Mouse (Mus musculus): Measurements from ENCODE around the gene Pdk2.
"Not testable (repeated sequence)": the region's sequence is repeated elsewhere in the genome, so short reads cannot be mapped to it uniquely, and the experiment has no call there.

The Pdk2 gene

DNA sequence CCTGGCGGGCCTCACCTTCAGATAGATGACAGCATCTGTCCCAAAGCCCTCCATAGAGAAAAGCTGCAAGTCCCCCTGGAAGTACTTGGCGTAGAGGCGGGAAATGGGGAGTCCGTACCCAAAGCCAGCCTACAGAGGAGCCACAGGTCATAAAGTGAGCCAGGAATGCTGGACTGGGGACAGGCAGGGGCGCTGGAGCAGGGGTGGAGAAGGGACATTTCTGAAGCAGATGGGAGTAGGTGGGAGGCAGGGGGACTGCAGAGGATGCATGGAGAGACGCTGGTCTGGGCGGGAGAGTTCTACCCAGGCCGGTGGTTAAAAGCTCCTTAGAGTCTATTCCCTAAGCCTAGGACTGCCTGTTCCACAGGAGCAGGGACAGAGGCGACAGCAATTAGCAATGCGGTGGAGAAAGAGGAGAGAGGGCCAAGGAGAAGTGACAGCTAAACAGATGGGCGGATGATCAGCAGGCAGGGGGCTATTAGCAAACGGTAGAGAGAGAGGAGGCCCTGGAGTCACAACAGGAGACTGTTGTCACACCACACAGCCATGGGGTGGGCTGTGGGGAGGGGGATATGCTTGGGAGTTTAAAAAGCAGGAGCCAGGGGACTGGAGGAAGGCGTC lies 13.2 kb downstream of the Pdk2 start:
- in situ Hi-C loops (cut with MseI, MboI) = no loop called here

DNA sequence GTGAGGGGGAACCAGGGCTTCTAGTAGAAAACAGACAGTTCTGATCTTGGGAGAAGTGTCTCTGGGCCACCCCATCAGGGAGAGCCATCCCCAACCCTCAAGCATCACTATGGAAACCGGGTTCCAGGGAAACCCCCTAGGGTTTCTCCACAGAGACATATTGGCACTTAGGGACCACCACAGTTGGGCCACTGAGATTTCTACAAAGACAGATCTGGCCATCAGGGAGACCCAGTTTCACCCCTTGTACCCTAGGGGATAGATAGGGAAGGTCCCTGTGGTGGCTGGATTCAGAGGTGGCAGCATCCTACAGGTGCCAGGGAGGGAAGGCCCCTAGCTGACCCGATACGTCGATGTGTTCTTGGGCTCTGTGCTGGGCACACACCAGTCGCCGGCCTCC lies 14.3 kb downstream of the Pdk2 start:
- in situ Hi-C loops (cut with MseI, MboI) = no loop called here

DNA sequence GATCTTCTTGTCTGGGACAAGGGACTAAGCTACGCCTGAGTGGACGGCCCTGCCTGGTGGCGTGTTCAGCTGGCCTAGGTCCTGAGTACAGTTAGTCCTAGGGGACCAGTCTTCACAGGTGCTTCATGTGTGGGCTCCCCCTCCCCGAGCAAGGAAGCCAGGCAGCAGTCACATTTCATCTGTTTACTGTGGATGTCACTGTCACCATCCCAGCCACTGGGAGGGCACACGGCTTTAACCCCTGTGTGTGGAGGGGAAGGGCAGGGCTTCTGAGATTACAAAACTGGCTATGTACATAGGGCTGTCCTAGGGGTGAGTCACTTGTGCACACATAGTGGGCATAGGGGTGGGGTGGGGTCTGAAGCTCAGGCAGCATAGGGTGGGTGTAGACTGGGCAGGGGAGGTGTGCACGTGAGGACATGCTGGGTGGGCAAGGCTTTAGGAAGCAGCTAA lies 15.0 kb downstream of the Pdk2 start:
- in situ Hi-C loops (cut with MseI, MboI) = no loop called here

DNA sequence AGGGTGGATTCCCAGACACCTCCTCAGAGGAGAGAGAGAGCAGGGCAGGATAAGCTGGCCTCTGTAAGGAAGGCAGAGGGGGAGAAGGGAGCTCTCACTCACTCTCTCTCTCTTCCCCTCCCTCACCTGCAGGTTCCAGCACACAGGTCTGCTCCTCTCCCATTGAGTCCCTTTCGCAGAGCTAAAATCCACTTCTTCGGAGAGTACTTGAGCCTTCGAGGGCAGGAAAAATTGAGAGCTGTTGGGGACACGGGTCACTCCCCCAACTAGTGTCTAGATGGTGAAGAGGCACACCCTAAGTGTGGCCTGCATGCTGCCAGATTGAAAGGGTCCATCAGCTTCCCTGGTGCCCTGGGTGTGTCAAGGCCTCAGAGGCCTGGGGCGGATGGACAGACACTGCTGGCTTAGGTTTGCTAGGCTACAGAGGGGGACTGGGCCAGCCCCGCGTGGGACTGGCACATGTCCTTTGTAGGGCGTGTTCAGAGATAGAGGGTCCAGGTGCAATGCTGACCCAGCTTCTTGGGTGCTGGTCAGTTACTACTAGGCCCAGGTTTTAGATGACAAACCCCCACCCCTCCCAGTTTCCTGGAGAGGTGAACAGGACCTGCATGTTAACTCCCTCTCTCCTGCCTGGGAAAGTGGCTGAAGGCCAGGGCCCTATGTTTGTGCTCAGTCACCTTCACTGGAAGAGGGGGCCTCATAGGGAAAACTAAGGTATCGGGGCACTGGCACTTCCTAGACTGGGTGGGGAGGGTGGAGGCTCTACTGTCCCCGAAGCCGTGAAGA lies 15.7 kb downstream of the Pdk2 start:
- in situ Hi-C loops (cut with MseI, MboI) = no loop called here

DNA sequence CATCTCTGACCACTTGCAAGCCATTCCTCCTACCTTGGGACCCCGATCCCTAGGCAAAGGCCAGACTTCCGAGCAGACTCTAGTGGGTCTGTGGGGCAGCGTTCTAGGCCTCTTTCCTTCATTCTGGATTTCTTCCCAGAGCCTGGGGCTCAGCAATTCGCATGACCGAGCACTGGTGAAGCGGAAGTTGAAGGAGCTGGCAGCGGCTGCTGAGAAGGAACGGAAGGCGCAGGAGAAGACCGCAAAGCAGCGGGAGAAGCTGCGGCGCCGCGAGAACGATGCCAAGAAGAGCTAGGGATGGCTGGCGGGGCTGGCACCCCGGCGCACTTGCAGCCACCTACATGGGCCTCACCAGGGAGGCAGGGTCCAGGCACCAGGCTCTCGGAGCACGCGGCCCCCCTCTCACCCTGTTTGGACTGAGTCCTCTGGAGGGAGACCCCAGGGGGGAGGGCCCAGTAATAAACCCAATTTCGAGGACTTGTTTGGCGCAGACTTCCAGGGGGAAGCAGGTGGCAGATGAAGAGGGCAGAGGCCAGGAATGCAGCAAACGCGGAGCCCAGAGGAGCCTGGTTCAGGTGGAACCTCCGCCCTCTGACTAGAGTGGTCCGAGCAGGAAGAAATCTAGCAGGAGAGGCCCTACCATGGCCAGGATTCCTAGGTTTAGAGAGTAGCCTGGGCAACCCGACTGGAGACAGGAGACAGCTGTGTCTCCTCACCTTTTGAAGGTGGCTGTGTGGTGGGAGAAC lies 16.5 kb downstream of the Pdk2 start:
- in situ Hi-C loops (cut with MseI, MboI) = no loop called here

DNA sequence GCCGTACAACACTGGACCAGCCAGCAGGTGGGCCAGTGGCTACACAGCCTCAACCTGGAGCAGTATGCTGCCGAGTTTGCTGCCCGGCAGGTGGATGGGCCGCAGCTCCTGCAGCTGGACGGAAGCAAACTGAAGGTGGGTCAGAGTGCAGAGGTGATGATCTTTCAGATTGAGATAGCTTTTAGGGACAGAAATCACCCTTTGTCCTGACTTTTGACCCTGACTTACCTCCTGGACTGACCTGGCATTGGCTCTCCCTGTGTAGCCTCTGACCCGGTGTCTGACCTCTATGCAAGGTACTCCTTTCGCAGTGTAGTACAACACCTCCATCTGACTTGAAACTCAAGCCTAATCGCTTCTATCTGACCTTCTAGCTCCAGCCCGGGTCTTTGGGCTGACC lies 17.7 kb downstream of the Pdk2 start:
- in situ Hi-C loops (cut with MseI, MboI) = no loop called here

DNA sequence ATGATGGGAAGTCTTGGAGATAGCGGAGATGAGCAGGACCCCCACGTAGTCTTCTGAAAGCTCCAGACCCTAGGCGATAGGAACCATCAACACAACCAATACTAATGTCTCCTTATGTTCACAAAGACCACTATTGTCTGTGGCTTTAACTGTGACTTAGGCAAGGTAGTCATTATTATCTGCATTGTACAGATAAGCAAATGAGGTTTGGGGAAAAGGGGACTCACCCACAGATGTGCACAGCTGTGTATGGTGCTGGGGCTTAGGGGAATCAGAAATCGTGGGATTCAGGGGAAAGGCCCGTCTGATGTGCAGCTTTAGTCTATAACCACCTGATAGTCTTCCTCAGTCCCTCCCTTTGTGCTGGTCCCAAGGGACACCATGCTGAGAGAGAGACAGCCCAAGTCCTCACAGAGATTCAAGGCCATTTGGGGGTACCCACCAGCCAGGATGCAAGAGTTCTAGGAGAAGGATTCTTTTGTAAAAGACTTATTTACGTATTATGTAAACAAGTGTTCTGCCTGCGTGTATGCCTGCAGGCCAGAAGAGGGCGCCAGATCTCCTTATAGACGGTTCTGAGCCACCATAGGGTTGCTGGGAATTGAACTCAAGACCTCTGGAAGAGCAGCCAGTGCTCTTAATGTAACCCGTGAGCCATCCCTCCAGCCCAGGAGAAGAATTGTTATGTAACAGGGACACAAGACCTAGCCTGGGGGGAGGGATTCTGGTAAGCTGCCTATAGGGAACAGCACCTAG lies 18.7 kb downstream of the Pdk2 start:
- in situ Hi-C loops (cut with MseI, MboI) = no loop called here

DNA sequence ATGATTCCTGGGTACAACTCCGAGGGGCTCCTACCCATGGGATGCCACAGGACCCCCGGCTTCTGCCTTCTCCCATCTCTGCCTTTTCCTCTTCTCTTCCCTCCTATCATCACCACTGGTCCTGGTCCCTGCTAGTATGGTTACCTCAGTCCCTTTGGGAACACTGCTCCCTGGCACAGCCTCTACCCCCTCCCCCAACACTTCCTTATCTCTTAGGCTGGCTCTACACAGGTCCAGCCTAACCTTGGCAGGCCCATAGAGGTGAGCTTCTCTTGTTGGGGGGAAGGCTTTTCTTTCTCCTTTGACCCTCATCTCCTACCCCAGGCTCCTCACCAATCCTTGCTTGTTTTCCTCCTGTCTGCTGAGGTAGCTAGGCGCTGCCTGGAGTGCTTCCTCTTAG lies 25.7 kb downstream of the Pdk2 start:
- in situ Hi-C loops (cut with MseI, MboI) = no loop called here

DNA sequence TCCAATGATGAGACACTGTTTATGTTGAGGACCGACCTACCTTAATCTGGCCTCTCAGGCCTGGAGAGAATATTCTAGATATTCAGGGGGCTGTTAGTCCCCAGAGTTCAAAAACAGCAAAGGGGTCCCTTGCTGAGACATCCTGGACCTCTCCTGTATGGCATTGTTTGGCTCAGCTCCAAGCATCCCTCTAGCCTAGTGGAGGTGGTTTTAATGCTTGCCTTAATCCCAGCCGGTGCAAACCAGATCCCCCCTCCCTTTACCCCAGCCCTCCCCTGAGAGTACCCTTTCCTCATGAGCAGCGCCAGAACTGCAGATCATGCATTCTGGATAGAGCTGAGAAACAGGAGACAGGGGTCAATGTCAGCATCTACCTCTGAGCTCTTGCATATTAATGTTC lies 28.7 kb downstream of the Pdk2 start:
- in situ Hi-C loops (cut with MseI, MboI) = no loop called here

DNA sequence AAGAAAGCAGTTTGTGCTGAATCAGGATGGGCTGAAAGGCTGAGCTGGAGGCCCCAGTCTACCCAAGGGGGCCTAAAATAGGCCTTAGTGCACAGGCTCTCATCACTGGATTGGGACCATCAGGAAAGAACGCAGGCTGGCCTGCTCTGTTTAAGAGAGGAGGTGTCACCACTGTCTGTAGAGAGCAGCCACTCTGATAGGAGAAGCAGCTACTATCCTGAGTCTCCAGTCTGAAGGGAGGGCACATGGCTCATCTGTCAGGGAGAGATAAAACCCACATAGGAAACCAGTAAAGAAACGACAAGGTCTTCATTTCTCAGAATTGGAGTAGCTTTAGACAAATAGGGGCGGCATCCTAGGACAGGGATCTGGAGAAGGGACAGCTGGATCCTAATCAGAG lies 29.1 kb downstream of the Pdk2 start:
- in situ Hi-C loops (cut with MseI, MboI) = no loop called here

DNA sequence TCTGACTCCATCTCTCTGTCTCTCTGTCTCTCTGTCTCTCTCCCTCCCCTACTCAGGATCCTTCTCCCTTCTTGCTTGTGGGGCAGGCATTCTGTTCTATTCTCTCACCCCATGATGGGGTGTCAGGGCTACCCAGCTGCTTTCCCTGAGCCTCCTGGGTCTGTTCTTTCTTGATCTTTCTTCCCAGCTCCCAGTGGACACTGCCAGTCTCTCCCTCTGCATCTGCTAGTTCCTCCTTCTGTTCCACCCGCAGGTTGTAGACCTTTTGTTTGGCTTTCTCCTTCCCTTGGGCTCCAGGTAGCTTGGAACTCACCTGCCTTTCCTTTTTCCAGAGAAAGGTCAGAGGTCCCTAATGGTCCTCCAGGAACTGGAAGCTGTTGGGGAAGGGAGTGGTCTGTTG lies 29.7 kb downstream of the Pdk2 start:
- in situ Hi-C loops (cut with MseI, MboI) = no loop called here

DNA sequence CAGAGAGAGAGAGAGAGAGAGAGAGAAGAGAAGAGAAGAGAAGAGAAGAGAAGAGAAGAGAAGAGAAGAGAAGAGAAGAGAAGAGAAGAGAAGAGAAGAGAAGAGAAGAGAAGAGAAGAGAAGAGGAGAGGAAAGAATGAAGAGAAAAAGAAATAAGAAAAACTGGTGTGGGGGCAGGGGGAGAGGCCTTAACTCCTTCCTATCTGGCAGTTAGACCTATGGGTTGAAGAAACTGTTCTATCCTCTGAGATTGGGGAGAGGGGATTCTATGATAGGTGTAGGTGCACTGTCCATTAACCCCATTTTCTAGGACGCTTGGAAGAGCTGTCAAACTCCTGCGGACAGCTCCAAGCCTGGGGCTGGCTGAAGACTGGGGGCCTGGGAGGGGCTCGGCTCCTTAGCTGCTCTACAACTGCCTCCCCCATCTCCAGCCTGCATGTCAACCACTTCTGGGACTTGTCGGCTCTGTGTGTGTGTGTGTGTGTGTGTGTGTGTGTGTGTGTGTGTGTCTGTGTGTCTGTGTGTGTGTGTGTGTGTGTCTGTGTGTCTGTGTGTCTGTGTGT lies 30.2 kb downstream of the Pdk2 start:
- in situ Hi-C loops (cut with MseI, MboI) = not testable (repeated sequence)

DNA sequence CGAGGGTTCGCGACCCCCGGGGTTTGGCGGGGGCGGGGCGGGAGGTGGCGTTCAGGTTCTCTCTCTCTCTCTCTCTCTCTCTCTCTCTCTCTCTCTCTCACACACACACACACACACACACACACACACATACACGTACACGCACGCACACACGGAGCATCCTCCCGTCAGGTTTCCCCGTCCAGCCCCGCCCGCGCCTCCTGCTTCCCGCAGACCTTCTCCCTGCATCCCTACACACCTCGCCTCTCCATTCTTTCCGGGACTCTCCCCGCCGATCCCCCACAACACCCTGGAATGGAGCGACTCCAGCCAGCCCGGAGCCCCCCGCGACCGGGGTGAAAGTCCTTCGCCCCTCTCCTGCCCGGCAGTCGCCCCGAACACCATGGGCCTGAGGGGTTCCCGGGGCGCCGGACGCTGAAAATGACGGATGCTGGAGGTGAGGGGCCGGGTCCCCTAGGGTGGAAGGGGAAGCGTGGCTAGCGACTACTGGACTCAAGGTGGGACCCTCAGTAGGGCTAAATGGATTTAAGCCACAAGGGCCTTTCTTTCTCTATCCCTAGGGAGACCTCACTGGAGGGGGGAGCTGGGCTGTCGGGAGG lies 30.9 kb downstream of the Pdk2 start:
- in situ Hi-C loops (cut with MseI, MboI) = no loop called here

DNA sequence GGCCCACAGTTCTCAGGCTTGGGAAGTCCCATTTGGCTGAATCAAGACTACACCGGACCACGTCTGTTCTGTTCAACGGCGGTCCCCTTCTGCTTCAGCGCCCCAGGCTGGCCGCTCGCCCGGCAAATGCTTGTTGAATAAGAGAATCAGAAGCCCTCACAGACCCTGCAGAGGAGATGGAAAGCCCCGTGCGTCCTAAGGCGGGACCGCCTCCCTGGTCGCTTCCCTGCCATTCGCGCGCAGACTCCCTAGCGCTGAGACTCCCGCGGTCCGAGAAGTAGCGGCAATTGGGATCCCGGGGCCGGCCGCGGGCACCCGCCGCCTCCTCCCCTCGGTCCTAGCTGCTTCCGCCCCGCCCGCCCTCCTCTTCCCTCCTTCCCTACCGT lies 31.5 kb downstream of the Pdk2 start, which contains the start of gene Samd14:
Gene Samd14 (plus strand): TSS at position 251 of the 386 bp plus-strand sequence.
- in situ Hi-C loops (cut with MseI, MboI) = no loop called here

DNA sequence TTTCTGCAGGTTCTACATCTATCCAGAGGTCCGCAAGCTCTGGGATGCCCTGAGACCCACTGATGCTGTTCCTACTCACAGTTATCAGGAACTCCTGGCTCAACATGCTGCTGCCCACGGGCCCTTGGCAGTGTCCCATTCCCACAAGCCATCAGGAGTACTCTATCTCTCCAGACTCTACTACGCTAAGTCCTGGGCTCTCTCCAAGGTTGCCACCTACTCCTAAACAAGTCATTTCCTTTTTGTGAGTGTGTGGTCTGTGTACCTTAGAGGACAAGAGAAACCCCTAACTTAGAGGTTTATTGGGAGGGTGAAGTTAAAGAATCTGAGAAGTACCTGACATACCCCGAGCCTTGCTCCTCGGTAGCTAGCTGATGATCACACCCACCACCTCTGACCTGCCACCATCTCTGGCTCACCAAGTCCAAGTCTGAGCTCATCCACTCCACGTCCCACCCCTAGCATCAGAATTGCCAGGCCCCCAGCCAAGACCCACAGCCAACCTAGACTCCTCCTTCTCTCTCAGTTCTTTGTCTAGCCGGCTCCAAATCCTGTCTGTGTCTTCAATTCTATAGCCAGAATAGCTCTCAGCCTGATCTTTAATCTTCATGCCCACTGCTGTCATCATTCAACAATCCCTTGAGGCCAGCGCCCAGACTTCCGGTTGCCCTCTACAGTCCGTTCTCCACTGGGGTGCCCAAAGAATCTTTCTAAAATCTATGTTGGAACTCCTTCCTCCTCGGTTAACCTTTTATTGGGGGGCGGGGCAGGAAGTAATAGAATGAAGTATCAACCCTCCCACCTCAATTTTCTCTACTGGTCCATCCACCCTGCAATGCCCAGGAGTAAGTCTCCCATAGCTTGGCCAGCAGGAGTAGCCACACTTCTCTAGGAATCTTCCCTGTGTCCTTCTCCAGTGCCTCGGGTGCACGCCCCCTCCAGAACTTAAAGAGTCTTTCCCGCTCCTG lies 32.2 kb downstream of the Pdk2 start:
- in situ Hi-C loops (cut with MseI, MboI) = no loop called here

DNA sequence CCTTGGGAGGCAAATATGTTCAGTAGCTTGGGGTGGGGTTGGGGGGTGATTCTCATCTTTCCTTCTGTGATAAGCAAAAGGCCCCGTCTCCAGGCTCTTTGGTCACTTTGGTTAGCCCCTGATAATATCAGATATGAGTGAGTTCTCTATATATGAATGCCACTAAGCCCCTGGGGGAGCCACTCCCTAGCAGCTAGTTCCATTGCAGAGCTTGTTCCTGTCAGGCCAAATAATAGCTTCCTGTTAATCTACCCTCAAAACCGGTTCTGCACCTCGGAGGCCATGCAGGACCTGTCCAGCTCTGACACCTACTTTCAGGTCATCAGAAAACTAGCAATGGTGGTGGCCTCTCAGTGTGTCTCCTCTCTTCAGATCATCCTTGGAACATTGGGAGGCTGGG lies 33.7 kb downstream of the Pdk2 start:
- in situ Hi-C loops (cut with MseI, MboI) = no loop called here

DNA sequence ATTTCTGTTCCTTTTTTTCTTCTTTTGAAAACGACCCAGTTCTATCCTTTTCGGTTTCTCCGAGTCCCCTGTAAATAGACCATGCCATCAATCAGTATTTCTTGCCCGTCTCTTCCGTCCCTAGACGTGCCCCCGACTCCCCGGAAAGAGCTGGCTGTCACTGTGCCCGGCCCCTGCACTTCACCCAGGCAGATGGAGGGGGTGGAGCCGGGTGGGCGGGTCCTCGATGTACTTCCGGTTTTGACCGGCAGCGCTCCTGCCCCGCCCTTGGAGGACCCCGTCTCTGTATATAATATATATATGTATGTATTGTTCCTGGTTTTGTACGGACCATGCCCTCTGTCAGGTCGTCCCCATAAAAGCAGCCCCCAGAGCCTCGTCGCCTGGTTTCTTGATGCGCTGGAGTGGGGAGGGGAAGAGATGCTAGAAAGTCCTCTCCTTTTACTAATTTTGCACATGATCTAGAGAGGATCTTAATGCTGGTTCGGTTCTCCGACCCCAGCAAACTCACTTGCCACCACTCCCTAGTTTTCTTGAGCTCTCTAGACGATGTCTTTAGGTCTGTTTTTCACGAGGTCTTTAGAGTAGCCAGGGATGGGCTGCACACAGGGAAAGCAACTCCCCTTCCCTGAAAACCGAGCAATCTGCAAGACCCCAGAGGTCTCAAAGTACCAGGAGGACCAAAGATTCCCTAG lies 34.5 kb downstream of the Pdk2 start:
- in situ Hi-C loops (cut with MseI, MboI) = no loop called here

DNA sequence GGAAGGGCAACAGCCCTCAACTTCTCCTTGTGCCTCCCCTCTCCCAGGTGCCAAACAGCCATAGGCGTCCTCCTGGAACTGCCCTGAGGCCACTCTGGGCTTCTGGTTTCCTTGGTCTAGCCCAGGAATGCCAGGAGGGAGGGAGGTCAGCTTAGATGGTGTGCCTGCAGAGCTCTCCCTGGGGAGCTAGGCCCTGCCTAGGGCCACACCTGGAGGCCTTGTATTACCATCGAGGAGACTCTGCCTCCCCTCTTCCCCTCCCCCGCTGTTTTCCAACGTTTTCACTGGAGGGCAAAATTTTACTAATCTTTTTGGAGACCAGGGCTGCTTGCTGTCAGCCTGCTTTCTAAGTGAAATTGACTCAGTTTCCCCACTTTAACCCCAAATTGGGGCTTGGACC lies 35.1 kb downstream of the Pdk2 start:
- in situ Hi-C loops (cut with MseI, MboI) = no loop called here

DNA sequence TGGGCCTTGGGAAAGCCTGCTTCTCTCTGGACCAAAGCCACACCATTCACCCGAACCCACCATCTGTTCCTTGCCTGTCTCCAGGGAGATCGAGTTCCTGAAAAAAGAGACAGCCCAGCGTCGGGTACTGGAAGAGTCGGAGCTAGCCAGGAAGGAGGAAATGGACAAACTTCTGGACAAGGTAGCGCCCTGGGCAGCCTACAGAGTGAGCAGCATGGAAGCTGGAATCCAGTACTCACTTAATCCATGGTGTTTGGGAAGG lies 36.3 kb downstream of the Pdk2 start:
- in situ Hi-C loops (cut with MseI, MboI) = no loop called here
